Comparison of ENCODE assay signal across 11 mouse cellular contexts in genomic region chr15:95796062-95796461, GRCm38 (mm10).
"Had no signal": no experiment of that assay in that cellular context is flagged by ENCODE, and none has a peak within 500 bp of the region (broad histone marks: within the 10 kb centered on the region; RNA-seq: fewer than 3 reads in every experiment).

No protein-coding gene starts in this region.

- H3K4me2 ChIP-seq: kidney, embryonic 15.5 days; limb, embryonic 13.5 days; liver, embryonic 15.5 days; midbrain, embryonic 11.5 days; midbrain, embryonic 15.5 days had no signal

- H3K27me3 ChIP-seq: kidney, embryonic 15.5 days; limb, embryonic 13.5 days; midbrain, embryonic 15.5 days had no signal

- DNase-seq: kidney, adult 2 months; kidney, postnatal 14 days; left cerebral cortex, postnatal 4 days; right cerebral cortex, adult 18-20 months; right cerebral cortex, postnatal 25 days; thymus, postnatal 4 days had no signal

- H3K9me3 ChIP-seq: kidney, embryonic 15.5 days; limb, embryonic 13.5 days; liver, embryonic 15.5 days; midbrain, embryonic 15.5 days had no signal

- H3K36me3 ChIP-seq: liver, embryonic 15.5 days; midbrain, embryonic 15.5 days had no signal

- ATAC-seq: midbrain, embryonic 15.5 days had no signal

- H3K4me3 ChIP-seq: kidney, embryonic 15.5 days; limb, embryonic 13.5 days; liver, embryonic 15.5 days; midbrain, embryonic 15.5 days had no signal

- H3K9ac ChIP-seq: kidney, embryonic 15.5 days; limb, embryonic 13.5 days; liver, embryonic 15.5 days; midbrain, embryonic 15.5 days had no signal

- H3K27ac ChIP-seq: limb, embryonic 13.5 days; liver, embryonic 15.5 days; midbrain, embryonic 15.5 days had no signal
